Mouse (Mus musculus) c-Kit-negative CD71-positive TER-119-positive erythroid progenitor cells, embryonic 14.5 days (primary cell): Measurements from ENCODE around the gene H2al1e.
"Not testable (repeated sequence)": the region's sequence is repeated elsewhere in the genome, so short reads cannot be mapped to it uniquely, and the experiment has no call there.

Experiments
- DNase-seq: peaks from one replicate; pipeline ENCODE4 v3.0.0-alpha.2; 2013; ENCODE audit warnings: low read depth, low spot score

Gene H2al1e

DNA sequence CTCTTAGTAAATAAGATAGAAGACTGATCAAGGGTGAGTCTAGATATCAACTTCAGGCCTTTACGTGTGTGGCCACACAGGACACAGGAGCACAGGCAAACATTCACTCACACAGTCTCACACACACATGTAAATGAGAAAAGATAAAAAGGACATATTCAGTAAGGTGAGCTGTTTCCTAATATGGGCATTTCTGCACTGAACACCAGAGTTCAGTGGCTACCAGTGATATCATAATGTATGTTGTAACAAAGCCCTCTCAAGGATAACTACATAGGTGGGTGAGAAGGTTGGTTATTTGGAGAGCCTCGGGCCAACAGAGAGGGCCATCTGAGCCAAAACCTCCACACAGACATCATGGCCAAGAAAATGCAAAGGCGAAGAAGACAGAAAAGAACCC is at the start of gene H2al1e:
Gene H2al1e (plus strand): TSS at position 301 of the 400 bp plus-strand sequence.
- DNase-seq = not testable (repeated sequence)

DNA sequence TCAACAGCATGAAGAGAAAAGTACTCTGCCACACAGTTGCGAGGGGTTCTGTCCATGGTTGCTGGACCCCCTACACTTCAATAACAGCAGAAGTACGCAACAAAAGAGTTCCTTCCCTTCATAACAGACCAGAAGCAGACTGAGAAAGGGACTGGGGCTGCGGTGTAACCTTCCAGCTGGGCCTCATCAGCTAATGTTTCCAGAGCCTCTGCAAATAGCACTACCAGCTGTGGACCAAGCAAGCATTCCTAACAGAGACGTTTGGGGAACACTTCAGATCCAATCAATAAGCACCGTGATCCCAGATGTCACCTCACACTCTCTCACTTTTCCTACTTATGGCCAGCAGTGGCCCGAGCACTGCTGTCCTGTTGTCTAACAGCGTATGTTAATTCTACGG is 46.8 kb upstream of the H2al1e start:
- no peak for DNase-seq

DNA sequence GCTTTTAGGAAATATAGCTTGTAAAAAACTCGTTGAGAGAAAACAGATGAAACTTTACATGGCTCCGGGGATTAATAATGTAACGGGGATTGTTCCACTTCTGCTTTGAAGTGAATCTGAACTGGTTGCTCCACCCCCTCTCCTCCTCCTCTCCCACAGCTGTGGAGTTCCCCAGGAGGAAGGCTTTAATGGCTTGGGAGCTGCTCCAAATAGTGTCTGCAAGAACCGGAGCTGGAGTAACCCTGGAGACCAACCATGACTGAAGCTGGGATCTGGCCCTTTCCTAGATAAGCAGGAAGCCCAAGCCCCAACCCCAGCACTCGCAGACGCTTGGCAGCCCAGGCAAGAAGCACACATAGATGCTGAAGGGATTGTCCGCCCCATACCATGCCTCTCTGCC is 43.9 kb upstream of the H2al1e start:
- no peak for DNase-seq

DNA sequence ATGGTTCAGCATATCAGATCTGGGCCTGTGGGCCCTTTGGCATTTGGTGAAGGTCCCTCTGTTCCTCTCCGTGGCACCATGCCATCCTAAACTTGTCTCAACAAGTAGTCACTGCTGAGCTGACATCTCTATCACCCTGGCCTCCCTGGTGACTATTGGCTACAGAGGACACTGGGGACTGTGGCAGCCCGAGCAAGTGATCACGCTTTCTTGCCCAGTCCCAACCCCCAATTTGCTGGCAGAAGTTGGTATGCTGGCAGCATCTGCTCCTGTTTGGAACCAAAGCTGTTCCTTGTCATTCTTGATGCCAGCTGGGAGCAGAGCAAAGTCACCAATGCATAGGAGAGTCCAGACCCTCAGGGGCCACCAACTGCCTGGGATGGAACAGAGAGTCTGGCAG is 42.7 kb upstream of the H2al1e start:
- DNase-seq = no peak

DNA sequence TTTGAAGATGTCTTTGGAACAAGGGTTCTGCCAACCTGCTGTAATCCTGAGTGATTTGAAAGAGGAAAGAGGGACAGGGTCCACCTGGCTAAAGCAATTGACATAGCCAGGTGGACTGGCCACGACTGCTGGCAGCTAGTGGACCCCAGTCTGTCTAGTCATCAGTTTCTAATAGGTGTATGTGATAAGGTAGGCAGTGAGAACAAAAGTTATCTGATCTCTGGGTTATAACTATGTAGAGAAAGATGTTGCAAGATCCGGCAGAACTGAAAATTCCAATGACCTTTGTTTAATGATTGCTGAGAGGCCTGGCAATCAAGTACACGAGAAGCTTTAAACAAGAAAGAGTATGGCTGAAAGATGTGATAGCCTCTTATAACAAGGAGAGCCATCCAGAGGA is 38.5 kb upstream of the H2al1e start:
- no peak for DNase-seq

DNA sequence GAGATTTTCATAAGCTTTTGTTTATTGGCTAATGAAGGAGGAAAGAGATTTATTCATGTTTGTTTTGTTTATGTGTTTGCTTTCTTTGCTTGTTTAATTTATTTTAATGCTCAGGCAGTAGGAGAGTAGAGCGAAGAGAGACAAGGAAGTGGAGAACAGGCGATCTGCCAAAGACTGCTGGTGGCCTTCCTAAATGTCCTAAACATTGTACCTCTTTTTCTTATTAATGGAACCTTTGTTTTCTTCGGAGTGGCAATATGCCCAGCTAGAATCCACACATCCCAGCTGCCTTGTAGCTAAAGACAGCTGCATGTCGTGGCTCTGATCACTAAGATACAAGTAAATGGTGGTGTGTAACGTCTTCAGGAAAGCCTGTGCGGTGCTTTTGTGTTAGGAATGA is 34.7 kb upstream of the H2al1e start:
- no peak for DNase-seq

DNA sequence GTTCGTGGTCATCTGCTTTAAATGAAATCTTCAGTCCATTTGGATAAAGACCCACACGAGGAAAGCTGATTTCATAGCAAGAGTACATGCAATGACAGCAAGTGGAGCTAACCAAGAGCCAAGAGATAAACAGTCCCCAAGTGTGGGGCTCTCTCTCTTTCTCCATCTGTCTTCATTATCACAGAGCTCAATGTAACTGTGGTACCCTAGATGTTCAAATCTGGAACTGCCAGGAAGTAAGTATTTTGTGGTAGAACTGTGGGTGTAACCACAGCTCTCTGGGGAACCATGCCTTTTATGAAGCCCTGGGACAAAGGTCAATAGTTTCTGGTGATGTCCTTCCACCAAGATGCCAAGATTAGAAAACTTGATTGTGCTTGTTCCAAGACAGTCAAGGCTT is 31.0 kb upstream of the H2al1e start:
- DNase-seq = no peak

DNA sequence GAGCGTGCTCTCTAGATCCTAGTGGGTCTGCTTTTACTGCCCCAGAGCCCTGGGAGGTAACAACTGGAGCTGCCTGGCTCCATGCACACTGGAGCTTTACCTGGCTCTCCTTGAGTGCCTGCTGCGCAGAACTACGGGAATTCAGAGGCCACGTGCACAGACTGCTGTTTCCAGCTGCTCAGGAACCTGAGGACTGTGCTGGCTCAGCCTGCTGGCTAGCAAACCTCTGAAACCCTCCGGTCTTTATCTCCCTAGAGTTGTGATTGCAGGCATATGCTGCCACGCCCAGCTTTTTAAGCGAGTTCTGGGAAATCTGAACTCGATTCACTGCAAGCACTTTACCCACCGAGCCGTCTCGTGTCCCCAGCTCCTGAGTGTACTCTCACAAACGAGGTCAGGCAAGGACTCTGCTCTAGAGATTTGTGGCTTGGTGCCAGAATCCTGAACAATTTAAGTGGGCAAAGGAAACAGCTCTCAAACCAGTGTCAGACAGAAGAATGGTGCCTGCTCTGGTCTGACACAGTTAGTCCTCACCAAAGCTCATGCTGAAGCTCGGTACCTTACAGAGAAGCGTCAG is 23.3 kb upstream of the H2al1e start:
- DNase-seq = no peak

DNA sequence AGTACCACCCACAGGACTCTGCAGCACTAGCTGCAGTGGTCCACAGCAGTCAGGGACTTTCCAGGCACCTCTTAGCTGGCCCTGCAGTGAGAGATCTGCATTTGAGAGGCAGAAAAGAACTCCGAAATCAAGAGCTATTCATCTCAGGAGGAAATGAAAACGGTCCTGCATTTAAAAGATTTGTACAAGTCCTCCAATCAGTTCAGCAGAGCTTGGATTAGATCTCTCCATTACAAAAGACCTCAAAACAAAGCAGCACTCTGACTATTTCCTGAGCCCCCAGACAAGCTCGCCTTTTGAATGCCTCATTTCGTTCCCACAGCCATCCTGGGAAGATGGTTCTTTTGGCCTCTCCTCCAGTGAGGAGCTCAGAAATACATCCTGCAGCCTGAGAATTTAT is 22.5 kb upstream of the H2al1e start:
- DNase-seq = no peak

DNA sequence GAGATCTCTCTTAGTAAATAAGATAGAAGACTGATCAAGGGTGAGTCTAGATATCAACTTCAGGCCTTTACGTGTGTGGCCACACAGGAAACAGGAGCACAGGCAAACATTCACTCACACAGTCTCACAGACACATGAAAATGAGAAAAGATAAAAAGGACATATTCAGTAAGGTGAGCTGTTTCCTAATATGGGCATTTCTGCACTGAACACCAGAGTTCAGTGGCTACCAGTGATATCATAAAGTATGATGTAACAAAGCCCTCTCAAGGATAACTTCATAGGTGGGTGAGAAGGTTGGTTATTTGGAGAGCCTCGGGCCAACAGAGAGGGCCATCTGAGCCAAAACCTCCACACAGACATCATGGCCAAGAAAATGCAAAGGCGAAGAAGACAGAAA is 12.8 kb upstream of the H2al1e start, which contains the start of gene H2al1a:
Gene H2al1a (plus strand): TSS at position 301 of the 400 bp plus-strand sequence.
- DNase-seq = not testable (repeated sequence)

DNA sequence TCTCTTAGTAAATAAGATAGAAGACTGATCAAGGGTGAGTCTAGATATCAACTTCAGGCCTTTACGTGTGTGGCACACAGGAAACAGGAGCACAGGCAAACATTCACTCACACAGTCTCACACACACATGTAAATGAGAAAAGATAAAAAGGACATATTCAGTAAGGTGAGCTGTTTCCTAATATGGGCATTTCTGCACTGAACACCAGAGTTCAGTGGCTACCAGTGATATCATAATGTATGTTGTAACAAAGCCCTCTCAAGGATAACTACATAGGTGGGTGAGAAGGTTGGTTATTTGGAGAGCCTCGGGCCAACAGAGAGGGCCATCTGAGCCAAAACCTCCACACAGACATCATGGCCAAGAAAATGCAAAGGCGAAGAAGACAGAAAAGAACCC is 9.6 kb upstream of the H2al1e start, which contains the start of gene H2al1b:
Gene H2al1b (plus strand): TSS at position 301 of the 400 bp plus-strand sequence.
- not testable (repeated sequence) for DNase-seq

DNA sequence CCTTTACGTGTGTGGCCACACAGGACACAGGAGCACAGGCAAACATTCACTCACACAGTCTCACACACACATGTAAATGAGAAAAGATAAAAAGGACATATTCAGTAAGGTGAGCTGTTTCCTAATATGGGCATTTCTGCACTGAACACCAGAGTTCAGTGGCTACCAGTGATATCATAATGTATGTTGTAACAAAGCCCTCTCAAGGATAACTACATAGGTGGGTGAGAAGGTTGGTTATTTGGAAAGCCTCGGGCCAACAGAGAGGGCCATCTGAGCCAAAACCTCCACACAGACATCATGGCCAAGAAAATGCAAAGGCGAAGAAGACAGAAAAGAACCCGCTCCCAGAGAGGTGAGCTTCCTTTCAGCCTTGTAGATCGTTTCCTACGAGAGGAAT is 6.4 kb upstream of the H2al1e start, which contains the start of gene H2al1c:
Gene H2al1c (plus strand): TSS at position 301 of the 400 bp plus-strand sequence.
- not testable (repeated sequence) for DNase-seq

DNA sequence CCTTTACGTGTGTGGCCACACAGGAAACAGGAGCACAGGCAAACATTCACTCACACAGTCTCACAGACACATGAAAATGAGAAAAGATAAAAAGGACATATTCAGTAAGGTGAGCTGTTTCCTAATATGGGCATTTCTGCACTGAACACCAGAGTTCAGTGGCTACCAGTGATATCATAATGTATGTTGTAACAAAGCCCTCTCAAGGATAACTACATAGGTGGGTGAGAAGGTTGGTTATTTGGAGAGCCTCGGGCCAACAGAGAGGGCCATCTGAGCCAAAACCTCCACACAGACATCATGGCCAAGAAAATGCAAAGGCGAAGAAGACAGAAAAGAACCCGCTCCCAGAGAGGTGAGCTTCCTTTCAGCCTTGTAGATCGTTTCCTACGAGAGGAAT is 3.2 kb upstream of the H2al1e start, which contains the start of gene H2al1d:
Gene H2al1d (plus strand): TSS at position 301 of the 400 bp plus-strand sequence.
- not testable (repeated sequence) for DNase-seq

DNA sequence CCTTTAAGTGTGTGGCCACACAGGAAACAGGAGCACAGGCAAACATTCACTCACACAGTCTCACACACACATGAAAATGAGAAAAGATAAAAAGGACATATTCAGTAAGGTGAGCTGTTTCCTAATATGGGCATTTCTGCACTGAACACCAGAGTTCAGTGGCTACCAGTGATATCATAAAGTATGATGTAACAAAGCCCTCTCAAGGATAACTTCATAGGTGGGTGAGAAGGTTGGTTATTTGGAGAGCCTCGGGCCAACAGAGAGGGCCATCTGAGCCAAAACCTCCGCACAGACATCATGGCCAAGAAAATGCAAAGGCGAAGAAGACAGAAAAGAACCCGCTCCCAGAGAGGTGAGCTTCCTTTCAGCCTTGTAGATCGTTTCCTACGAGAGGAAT is 3.1 kb downstream of the H2al1e start, which contains the start of gene H2al1f:
Gene H2al1f (plus strand): TSS at position 301 of the 400 bp plus-strand sequence.
- DNase-seq = not testable (repeated sequence)

DNA sequence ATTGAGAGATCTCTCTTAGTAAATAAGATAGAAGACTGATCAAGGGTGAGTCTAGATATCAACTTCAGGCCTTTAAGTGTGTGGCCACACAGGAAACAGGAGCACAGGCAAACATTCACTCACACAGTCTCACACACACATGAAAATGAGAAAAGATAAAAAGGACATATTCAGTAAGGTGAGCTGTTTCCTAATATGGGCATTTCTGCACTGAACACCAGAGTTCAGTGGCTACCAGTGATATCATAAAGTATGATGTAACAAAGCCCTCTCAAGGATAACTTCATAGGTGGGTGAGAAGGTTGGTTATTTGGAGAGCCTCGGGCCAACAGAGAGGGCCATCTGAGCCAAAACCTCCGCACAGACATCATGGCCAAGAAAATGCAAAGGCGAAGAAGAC is 6.2 kb downstream of the H2al1e start, which contains the start of gene H2al1g:
Gene H2al1g (plus strand): TSS at position 301 of the 400 bp plus-strand sequence.
- not testable (repeated sequence) for DNase-seq

DNA sequence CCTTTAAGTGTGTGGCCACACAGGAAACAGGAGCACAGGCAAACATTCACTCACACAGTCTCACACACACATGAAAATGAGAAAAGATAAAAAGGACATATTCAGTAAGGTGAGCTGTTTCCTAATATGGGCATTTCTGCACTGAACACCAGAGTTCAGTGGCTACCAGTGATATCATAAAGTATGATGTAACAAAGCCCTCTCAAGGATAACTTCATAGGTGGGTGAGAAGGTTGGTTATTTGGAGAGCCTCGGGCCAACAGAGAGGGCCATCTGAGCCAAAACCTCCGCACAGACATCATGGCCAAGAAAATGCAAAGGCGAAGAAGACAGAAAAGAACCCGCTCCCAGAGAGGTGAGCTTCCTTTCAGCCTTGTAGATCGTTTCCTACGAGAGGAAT is 9.5 kb downstream of the H2al1e start, which contains the start of gene H2al1h:
Gene H2al1h (plus strand): TSS at position 301 of the 400 bp plus-strand sequence.
- DNase-seq = not testable (repeated sequence)

DNA sequence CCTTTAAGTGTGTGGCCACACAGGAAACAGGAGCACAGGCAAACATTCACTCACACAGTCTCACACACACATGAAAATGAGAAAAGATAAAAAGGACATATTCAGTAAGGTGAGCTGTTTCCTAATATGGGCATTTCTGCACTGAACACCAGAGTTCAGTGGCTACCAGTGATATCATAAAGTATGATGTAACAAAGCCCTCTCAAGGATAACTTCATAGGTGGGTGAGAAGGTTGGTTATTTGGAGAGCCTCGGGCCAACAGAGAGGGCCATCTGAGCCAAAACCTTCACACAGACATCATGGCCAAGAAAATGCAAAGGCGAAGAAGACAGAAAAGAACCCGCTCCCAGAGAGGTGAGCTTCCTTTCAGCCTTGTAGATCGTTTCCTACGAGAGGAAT is 12.6 kb downstream of the H2al1e start, which contains the start of gene H2al1i:
Gene H2al1i (plus strand): TSS at position 301 of the 400 bp plus-strand sequence.
- not testable (repeated sequence) for DNase-seq

DNA sequence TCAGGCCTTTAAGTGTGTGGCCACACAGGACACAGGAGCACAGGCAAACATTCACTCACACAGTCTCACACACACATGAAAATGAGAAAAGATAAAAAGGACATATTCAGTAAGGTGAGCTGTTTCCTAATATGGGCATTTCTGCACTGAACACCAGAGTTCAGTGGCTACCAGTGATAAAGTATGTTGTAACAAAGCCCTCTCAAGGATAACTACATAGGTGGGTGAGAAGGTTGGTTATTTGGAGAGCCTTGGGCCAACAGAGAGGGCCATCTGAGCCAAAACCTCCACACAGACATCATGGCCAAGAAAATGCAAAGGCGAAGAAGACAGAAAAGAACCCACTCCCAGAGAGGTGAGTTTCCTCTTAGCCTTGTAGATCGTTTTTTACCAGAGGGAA is 15.8 kb downstream of the H2al1e start, which contains the start of gene H2al1j:
Gene H2al1j (plus strand): TSS at position 301 of the 400 bp plus-strand sequence.
- not testable (repeated sequence) for DNase-seq

DNA sequence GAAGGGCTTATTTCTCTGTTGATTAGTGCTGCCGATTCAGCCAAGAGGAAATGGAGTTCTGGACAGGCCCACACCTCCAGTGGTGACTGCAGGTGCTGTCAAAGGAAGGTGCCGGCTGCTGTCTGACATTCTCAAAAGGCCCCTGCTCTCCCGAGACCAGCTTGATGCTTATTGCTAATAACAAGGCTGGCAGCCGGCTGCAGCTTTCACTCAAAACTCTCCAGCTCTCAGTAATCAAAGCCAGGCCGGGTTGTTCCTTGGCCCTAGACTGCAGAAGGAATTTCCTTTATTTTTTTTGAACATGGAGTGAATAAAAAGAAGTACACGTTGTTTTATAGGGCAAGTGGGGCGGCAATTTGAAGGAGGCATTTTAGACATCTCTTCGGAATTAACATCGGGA is 34.0 kb downstream of the H2al1e start:
- DNase-seq = no peak

DNA sequence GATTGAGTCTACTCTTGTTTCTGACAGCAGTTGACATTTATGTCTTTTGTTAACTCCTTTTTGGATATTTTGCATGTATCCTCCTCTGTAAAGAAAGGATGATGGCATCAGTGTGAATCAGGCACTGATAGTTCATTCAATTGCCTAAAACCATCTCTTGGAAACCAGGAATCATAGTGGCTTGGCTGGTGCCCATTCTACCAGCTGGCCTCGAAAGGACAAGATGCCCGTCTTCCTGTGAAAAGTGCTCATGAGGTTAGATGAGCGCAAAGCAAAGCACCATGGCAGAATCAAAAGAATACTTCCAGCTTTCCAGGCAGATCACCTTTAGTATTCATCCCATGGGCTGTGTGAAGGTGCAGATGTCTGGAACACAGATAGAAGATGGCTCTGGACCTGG is 35.0 kb downstream of the H2al1e start:
- DNase-seq = no peak

DNA sequence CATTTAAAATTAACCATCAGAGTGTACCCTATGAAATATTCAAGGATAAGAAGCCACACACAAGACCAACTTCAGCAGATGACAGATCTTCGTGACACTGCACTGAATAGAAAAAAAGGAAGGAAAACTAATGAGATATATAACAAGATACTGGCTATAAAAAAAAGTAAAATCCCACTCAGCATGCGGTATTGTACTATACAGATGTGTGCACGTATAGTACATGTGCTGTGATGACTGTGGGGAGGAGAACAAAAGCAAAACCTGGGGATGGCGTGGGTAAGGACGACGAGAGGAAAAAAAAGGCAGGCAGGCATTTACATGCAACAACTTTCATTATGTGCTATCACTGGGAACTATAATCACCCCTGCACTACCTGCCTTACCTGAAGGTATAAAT is 49.1 kb downstream of the H2al1e start:
- DNase-seq = no peak

DNA sequence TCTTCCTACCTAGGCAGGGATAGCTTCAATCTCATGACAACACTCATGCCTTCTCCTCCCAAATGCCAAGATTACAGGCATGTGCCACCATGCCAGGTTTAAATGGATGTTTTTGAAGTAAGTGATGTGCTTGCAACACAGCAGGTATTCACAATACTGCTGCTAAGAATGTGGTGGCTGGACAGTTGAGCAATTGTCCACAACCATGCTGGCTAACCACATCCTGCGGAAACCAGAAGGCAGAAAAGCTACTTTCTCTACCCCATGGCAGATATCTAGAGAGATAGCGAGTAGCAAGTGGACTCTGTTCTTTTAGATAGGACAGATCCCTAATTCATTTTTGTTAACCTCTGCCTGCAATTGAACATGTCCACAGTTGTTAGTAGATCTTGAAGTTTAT is 49.5 kb downstream of the H2al1e start:
- DNase-seq = no peak
